Mouse (Mus musculus): ENCODE data around the gene Fes.

DNA sequence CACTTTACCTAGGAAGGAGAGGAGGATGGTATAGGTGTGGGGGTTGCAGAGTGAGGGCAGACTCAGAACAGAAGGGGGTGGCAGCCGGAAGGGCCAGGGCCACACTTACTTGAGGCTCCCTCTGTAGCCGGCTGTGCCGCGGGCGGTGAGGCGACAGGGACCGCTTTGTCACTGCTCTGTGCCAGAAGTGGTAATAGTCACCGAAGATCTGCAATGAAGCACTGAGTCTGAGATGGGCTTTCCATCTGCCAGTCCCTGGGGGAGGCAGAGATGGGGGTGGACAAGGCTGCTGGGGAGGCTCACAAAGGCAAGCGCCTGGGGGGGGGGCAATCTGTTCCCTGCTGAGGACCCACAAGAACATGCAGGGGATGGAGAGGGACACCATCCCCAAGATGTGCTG is 10.2 kb upstream of the Fes start:
- TF ChIP-seq GATA1 (IDR thresholded peaks at IDR 0.05; ENCODE audit: low read length) (no peak), TAL1 (IDR thresholded peaks at IDR 0.05; ENCODE audit: low read length) (no peak)
